Mouse (Mus musculus) hindbrain, embryonic 16.5 days (tissue): Measurements from ENCODE around the gene Rell1. TPM values are rescaled to one million over a fixed set of nuclear protein-coding genes. Genes with fewer than 3 reads are reported as not detected.
A peak's percentile ranks its signal among the peaks of the same experiment; 100 is the strongest.

ENCODE experiments used
- ATAC-seq: fragments of 200-750 bp; cut with Nextera tagmentation; 2 replicates; pipeline ENCODE4 v1.8.0; 2017; ENCODE audit warnings: moderate TSS enrichment, moderate library complexity
- H3K27ac ChIP-seq: fragments of 300-500 bp; sonication (generic); 2 replicates; pipeline ENCODE4 v1.5.1; 2014; ENCODE audit warnings: low read depth, mild to moderate bottlenecking, control low read depth, low read length, moderate library complexity
- H3K27me3 ChIP-seq: fragments of 300-500 bp; sonication (generic); replicated peaks from 2 replicates; pipeline ENCODE4 v1.6.1; 2014; ENCODE audit warnings: low read length; ENCODE audit not compliant: control insufficient read depth, insufficient read depth
- H3K36me3 ChIP-seq: fragments of 300-500 bp; sonication (generic); 2 replicates; pipeline ENCODE4 v1.6.1; 2014; ENCODE audit warnings: mild to moderate bottlenecking, low read length, moderate library complexity, mixed read lengths; ENCODE audit not compliant: control insufficient read depth, insufficient read depth
- H3K4me1 ChIP-seq: fragments of 300-500 bp; sonication (generic); 2 replicates; pipeline ENCODE4 v1.6.1; 2014; ENCODE audit warnings: low read depth, low read length; ENCODE audit not compliant: control insufficient read depth, insufficient read depth
- H3K4me2 ChIP-seq: fragments of 300-500 bp; sonication (generic); 2 replicates; pipeline ENCODE4 v1.6.1; 2014; ENCODE audit warnings: mild to moderate bottlenecking, low read length, control low read depth, moderate library complexity
- H3K4me3 ChIP-seq: fragments of 300-500 bp; sonication (generic); 2 replicates; pipeline ENCODE4 v1.5.1; 2014; ENCODE audit warnings: mild to moderate bottlenecking, low read length, control low read depth, moderate library complexity
- H3K9ac ChIP-seq: fragments of 300-500 bp; sonication (generic); 2 replicates; pipeline ENCODE4 v1.6.1; 2014; ENCODE audit warnings: low read depth, mild to moderate bottlenecking, control low read depth, low read length, moderate library complexity
- H3K9me3 ChIP-seq: fragments of 300-500 bp; sonication (generic); 2 replicates; pipeline ENCODE4 v1.6.1; 2014; ENCODE audit warnings: mild to moderate bottlenecking, low read length, moderate library complexity; ENCODE audit not compliant: control insufficient read depth
- WGBS: fragments of 180-500 bp; shearing (Covaris S2); extraction: QIAGEN DNeasy Blood & Tissue Kit; methylation state at CpG from one replicate; pipeline ENCODE4 v1.1.7; 2014; 5-methylcytosine and 5-hydroxymethylcytosine counted together
- polyA plus RNA-seq: library from polyadenylated mRNA; unstranded; fragments of >200 nt; fragmentation: Nextera tagmentation; extraction: Ambion mirVana; gene quantifications from 2 replicates; pipeline ENCODE4 v1.2.1, GENCODE M21; 2015

The Rell1 gene
- polyA plus RNA-seq, 1 experiment from 2014 or later, result 8.8 TPM

- no peaks in the 10 kb centered on the region for H3K9me3 ChIP-seq
- H3K4me1 ChIP-seq, result no peaks in the 10 kb centered on the region
Observed at GRCm38 (mm10) chr5:63938575-63938974, 30.1 kb downstream of the Rell1 start.

GRCm38 (mm10) chr5:63936740-63937139 lies 32.0 kb downstream of the Rell1 start:
- Histone ChIP-seq H3K36me3 (no peaks in the 10 kb centered on the region), H3K27me3 (no peaks in the 10 kb centered on the region), H3K4me3 (no peak overlapping the region), H3K4me1 (no peaks in the 10 kb centered on the region), H3K4me2 (no peak overlapping the region), H3K9me3 (no peaks in the 10 kb centered on the region), H3K9ac (no peak overlapping the region), H3K27ac (no peak overlapping the region)
- ATAC-seq, result no peak
- WGBS, result 52% methylated on average over 6 of the region's 6 CpGs

More at GRCm38 (mm10) chr5:63938575-63938974, 30.1 kb downstream of the Rell1 start:
- no peak overlapping the region for H3K4me3 ChIP-seq
- no peak overlapping the region for H3K4me2 ChIP-seq
- no peak for ATAC-seq
- no peak overlapping the region for H3K27ac ChIP-seq
- 64% methylated on average over 4 of the region's 4 CpGs for WGBS
- no peak overlapping the region for H3K9ac ChIP-seq
- no peaks in the 10 kb centered on the region for H3K27me3 ChIP-seq
- H3K36me3 ChIP-seq, result no peaks in the 10 kb centered on the region

- H3K4me3 ChIP-seq, result no peak overlapping the region
- no peak overlapping the region for H3K4me2 ChIP-seq
- H3K36me3 ChIP-seq, result no peaks in the 10 kb centered on the region
- 90% methylated on average over 6 of the region's 6 CpGs for WGBS
- H3K27me3 ChIP-seq, result no peaks in the 10 kb centered on the region
- no peak overlapping the region for H3K9ac ChIP-seq
- H3K27ac ChIP-seq, result no peak overlapping the region
- ATAC-seq, result no peak
- H3K9me3 ChIP-seq, result no peaks in the 10 kb centered on the region
- no peaks in the 10 kb centered on the region for H3K4me1 ChIP-seq
Observed at GRCm38 (mm10) chr5:63935581-63935980, 33.1 kb downstream of the Rell1 start.

GRCm38 (mm10) chr5:63932829-63933228 lies 35.9 kb downstream of the Rell1 start:
- Histone ChIP-seq H3K4me1 (no peaks in the 10 kb centered on the region), H3K27ac (no peak overlapping the region), H3K27me3 (no peaks in the 10 kb centered on the region), H3K36me3 (no peaks in the 10 kb centered on the region), H3K4me3 (no peak overlapping the region), H3K9me3 (no peaks in the 10 kb centered on the region), H3K4me2 (no peak overlapping the region), H3K9ac (no peak overlapping the region)
- 0 out of 2 replicates have a peak, but pooled peaks have one; percentile 42 for ATAC-seq
- WGBS, result 53% methylated on average over 10 of the region's 10 CpGs

GRCm38 (mm10) chr5:63930824-63931358 lies 37.8 kb downstream of the Rell1 start:
- H3K9me3 ChIP-seq, result no peaks in the 10 kb centered on the region
- no peak overlapping the region for H3K27ac ChIP-seq
- H3K27me3 ChIP-seq, result no peaks in the 10 kb centered on the region
- no peak overlapping the region for H3K4me2 ChIP-seq
- WGBS, result 72% methylated on average over 4 of the region's 4 CpGs
- H3K36me3 ChIP-seq, result no peaks in the 10 kb centered on the region
- H3K9ac ChIP-seq, result no peak overlapping the region
- no peak for ATAC-seq
- no peak overlapping the region for H3K4me3 ChIP-seq
- H3K4me1 ChIP-seq, result no peaks in the 10 kb centered on the region

- Histone ChIP-seq H3K27ac (no peak overlapping the region), H3K9ac (no peak overlapping the region), H3K27me3 (no peaks in the 10 kb centered on the region), H3K36me3 (no peaks in the 10 kb centered on the region), H3K4me1 (peaks cover 5% of the 10 kb centered on the region; the same call in 1 of the 2 replicates), H3K4me3 (no peak overlapping the region), H3K4me2 (no peak overlapping the region), H3K9me3 (no peaks in the 10 kb centered on the region)
- 94% methylated on average over 14 of the region's 14 CpGs for WGBS
- no peak for ATAC-seq
Observed at GRCm38 (mm10) chr5:63925035-63925628, 43.6 kb downstream of the Rell1 start.

- no peaks in the 10 kb centered on the region for H3K9me3 ChIP-seq
- peaks cover 5% of the 10 kb centered on the region; the same call in 1 of the 2 replicates for H3K4me1 ChIP-seq
- ATAC-seq, result no peak
- H3K9ac ChIP-seq, result no peak overlapping the region
- no peak overlapping the region for H3K4me2 ChIP-seq
- no peaks in the 10 kb centered on the region for H3K27me3 ChIP-seq
- H3K4me3 ChIP-seq, result no peak overlapping the region
- 86% methylated on average over 13 of the region's 13 CpGs for WGBS
- no peaks in the 10 kb centered on the region for H3K36me3 ChIP-seq
- H3K27ac ChIP-seq, result no peak overlapping the region
Observed at GRCm38 (mm10) chr5:63923305-63924025, 45.2 kb downstream of the Rell1 start.

- no peak overlapping the region for H3K4me3 ChIP-seq
- H3K4me1 ChIP-seq, result peaks cover 5% of the 10 kb centered on the region; the same call in 1 of the 2 replicates
- no peak overlapping the region for H3K9ac ChIP-seq
- ATAC-seq, result no peak
- no peaks in the 10 kb centered on the region for H3K36me3 ChIP-seq
- no peaks in the 10 kb centered on the region for H3K9me3 ChIP-seq
- 87% methylated on average over 4 of the region's 4 CpGs for WGBS
- no peak overlapping the region for H3K27ac ChIP-seq
- no peaks in the 10 kb centered on the region for H3K27me3 ChIP-seq
- H3K4me2 ChIP-seq, result no peak overlapping the region
Observed at GRCm38 (mm10) chr5:63918201-63918600, 50.5 kb downstream of the Rell1 start.

- Histone ChIP-seq H3K27me3 (no peaks in the 10 kb centered on the region), H3K4me3 (no peak overlapping the region), H3K9me3 (no peaks in the 10 kb centered on the region), H3K27ac (no peak overlapping the region), H3K4me1 (peaks cover 5% of the 10 kb centered on the region; the same call in 1 of the 2 replicates), H3K4me2 (no peak overlapping the region), H3K9ac (no peak overlapping the region), H3K36me3 (no peaks in the 10 kb centered on the region)
- WGBS, result 89% methylated on average over 10 of the region's 10 CpGs
- ATAC-seq, result no peak
Observed at GRCm38 (mm10) chr5:63916457-63917139, 52.1 kb downstream of the Rell1 start.
